Mouse (Mus musculus) adrenal gland, postnatal 14 days (tissue): ENCODE data around the gene Hpd. TPM values are rescaled to one million over a fixed set of nuclear protein-coding genes. Genes with fewer than 3 reads are reported as not detected.

Experiments used
- DNase-seq: peaks from one replicate; pipeline ENCODE4 v3.0.0; 2021; ENCODE audit warnings: mixed read lengths
- total RNA-seq: library from RNA; stranded (reverse); gene quantifications from 2 replicates; pipeline ENCODE4 v1.2.3, GENCODE M21; 2021

The Hpd gene
- total RNA-seq, 1 experiment from 2014 or later: 203 TPM

GRCm38 (mm10) chr5:123148073-123148722 lies 34.3 kb downstream of the Hpd start:
- no peak for DNase-seq

GRCm38 (mm10) chr5:123147569-123147968 lies 35.0 kb downstream of the Hpd start:
- DNase-seq: no peak

GRCm38 (mm10) chr5:123146357-123146756 lies 36.2 kb downstream of the Hpd start:
- no peak for DNase-seq

- no peak for DNase-seq
Measured at GRCm38 (mm10) chr5:123144746-123145590, 37.6 kb downstream of the Hpd start.

GRCm38 (mm10) chr5:123143971-123144745 lies 38.4 kb downstream of the Hpd start:
- no peak for DNase-seq

- DNase-seq: peak; percentile 58
Measured at GRCm38 (mm10) chr5:123143251-123143970, 39.1 kb downstream of the Hpd start.

- DNase-seq: peak; percentile 69
Measured at GRCm38 (mm10) chr5:123142161-123143157, 40.1 kb downstream of the Hpd start, which contains the start of gene Setd1b. TSS of gene Setd1b (plus strand) at chr5:123142193.

- DNase-seq: peak; percentile 76
Measured at GRCm38 (mm10) chr5:123141555-123142160, 40.9 kb downstream of the Hpd start.

- peak; percentile 94 for DNase-seq
Measured at GRCm38 (mm10) chr5:123140694-123141554, 41.6 kb downstream of the Hpd start.

GRCm38 (mm10) chr5:123139722-123140627 lies 42.6 kb downstream of the Hpd start:
- DNase-seq: no peak

- DNase-seq: peak; percentile 93
Measured at GRCm38 (mm10) chr5:123138953-123139721, 43.4 kb downstream of the Hpd start.

GRCm38 (mm10) chr5:123138230-123138911 lies 44.2 kb downstream of the Hpd start:
- DNase-seq: peak; percentile 89

GRCm38 (mm10) chr5:123137910-123138229 lies 44.7 kb downstream of the Hpd start:
- DNase-seq: no peak

GRCm38 (mm10) chr5:123137044-123137909 lies 45.2 kb downstream of the Hpd start:
- DNase-seq: peak; percentile 91

- DNase-seq: peak; percentile 95
Measured at GRCm38 (mm10) chr5:123136361-123137043, 46.0 kb downstream of the Hpd start.
